Mouse (Mus musculus) embryonic facial prominence, embryonic 11.5 days (tissue): ENCODE measurements at regions not wholly inside any gene's neighbourhood (a gene's known extent, or its start where the extent isn't known, plus 50 kb on each side); places are given as distances from the start of the nearest gene placed in this dataset.

Source experiments
- ATAC-seq: fragments of 200-750 bp; cut with Nextera tagmentation; replicated peaks from 2 replicates; pipeline ENCODE4 v1.8.0; 2017; ENCODE audit warnings: low read depth; ENCODE audit not compliant: insufficient number of reproducible peaks, low FRiP score, low TSS enrichment
- DNase-seq: peaks from one replicate; pipeline ENCODE4 v3.0.0-alpha.2; 2015; ENCODE audit warnings: low spot score
- H3K27ac ChIP-seq: fragments of 300-500 bp; sonication (generic); replicated peaks from 2 replicates; pipeline ENCODE4 v1.5.1; 2014; ENCODE audit warnings: mild to moderate bottlenecking, low read depth, low read length, control low read depth
- H3K27me3 ChIP-seq: fragments of 300-500 bp; sonication (generic); 2 replicates; pipeline ENCODE4 v1.6.1; 2014; ENCODE audit warnings: mild to moderate bottlenecking, low read length, moderate library complexity, mixed read lengths; ENCODE audit not compliant: control insufficient read depth, insufficient read depth
- H3K36me3 ChIP-seq: fragments of 300-500 bp; sonication (generic); replicated peaks from 2 replicates; pipeline ENCODE4 v1.6.1; 2014; ENCODE audit warnings: low read depth, mild to moderate bottlenecking, low read length, moderate library complexity, mixed read lengths; ENCODE audit not compliant: control insufficient read depth, insufficient read depth
- H3K4me1 ChIP-seq: fragments of 300-500 bp; sonication (generic); 2 replicates; pipeline ENCODE4 v1.6.1; 2014; ENCODE audit warnings: low read length, mixed read lengths; ENCODE audit not compliant: control insufficient read depth, insufficient read depth
- H3K4me2 ChIP-seq: fragments of 300-500 bp; sonication (generic); 2 replicates; pipeline ENCODE4 v1.6.1; 2014; ENCODE audit warnings: low read depth, mild to moderate bottlenecking, control low read depth, low read length, moderate library complexity
- H3K4me3 ChIP-seq: fragments of 300-500 bp; sonication (generic); 2 replicates; pipeline ENCODE4 v1.5.1; 2014; ENCODE audit warnings: low read depth, low read length, control low read depth
- H3K9ac ChIP-seq: fragments of 300-500 bp; sonication (generic); replicated peaks from 2 replicates; pipeline ENCODE4 v1.6.1; 2014; ENCODE audit warnings: mild to moderate bottlenecking, control low read depth, low read length
- H3K9me3 ChIP-seq: fragments of 300-500 bp; sonication (generic); replicated peaks from 2 replicates; pipeline ENCODE4 v1.6.1; 2016; ENCODE audit warnings: mild to moderate bottlenecking, low read length, inconsistent platforms, mixed read lengths; ENCODE audit not compliant: control insufficient read depth
- whole genome bisulfite sequencing: fragments of 180-500 bp; shearing (Covaris S2); extraction: QIAGEN DNeasy Blood & Tissue Kit; methylation state at CpG from one replicate; pipeline ENCODE4 v1.1.7; 2014; 5-methylcytosine and 5-hydroxymethylcytosine counted together

GRCm38 (mm10) chr11:112930186-112930808, 148.3 kb downstream of the Sox9 start:
- ATAC-seq: no peak
- Histone ChIP-seq H3K4me1 (no peaks in the 10 kb centered on the region), H3K36me3 (no peaks in the 10 kb centered on the region), H3K9me3 (no peaks in the 10 kb centered on the region), H3K27ac (no peak overlapping the region), H3K4me3 (no peak overlapping the region), H3K9ac (no peak overlapping the region), H3K27me3 (no peaks in the 10 kb centered on the region), H3K4me2 (no peak overlapping the region)
- WGBS: 74% methylated on average over 10 of the region's 10 CpGs
- no peak for DNase-seq

GRCm38 (mm10) chr11:112938035-112938434, 156.0 kb downstream of the Sox9 start:
- no peak overlapping the region for H3K27ac ChIP-seq
- DNase-seq: no peak
- no peaks in the 10 kb centered on the region for H3K27me3 ChIP-seq
- no peak overlapping the region for H3K4me3 ChIP-seq
- 91% methylated on average over 10 of the region's 10 CpGs for WGBS
- no peak overlapping the region for H3K4me2 ChIP-seq
- H3K36me3 ChIP-seq: no peaks in the 10 kb centered on the region
- H3K4me1 ChIP-seq: no peaks in the 10 kb centered on the region
- H3K9me3 ChIP-seq: no peaks in the 10 kb centered on the region
- ATAC-seq: no peak
- no peak overlapping the region for H3K9ac ChIP-seq

GRCm38 (mm10) chr11:112951421-112951820, 169.4 kb downstream of the Sox9 start:
- ATAC-seq (no peak), DNase-seq (no peak)
- no peak overlapping the region for H3K9ac ChIP-seq
- H3K4me1 ChIP-seq: no peaks in the 10 kb centered on the region
- H3K36me3 ChIP-seq: no peaks in the 10 kb centered on the region
- no peak overlapping the region for H3K27ac ChIP-seq
- H3K4me3 ChIP-seq: no peak overlapping the region
- WGBS: 78% methylated on average over 4 of the region's 4 CpGs
- H3K4me2 ChIP-seq: no peak overlapping the region
- no peaks in the 10 kb centered on the region for H3K27me3 ChIP-seq
- no peaks in the 10 kb centered on the region for H3K9me3 ChIP-seq

- peak; percentile 12 for DNase-seq
- no peaks in the 10 kb centered on the region for H3K9me3 ChIP-seq
- no peak for ATAC-seq
- H3K36me3 ChIP-seq: no peaks in the 10 kb centered on the region
- H3K27ac ChIP-seq: no peak overlapping the region
- no peaks in the 10 kb centered on the region for H3K4me1 ChIP-seq
- no peak overlapping the region for H3K4me2 ChIP-seq
- no peaks in the 10 kb centered on the region for H3K27me3 ChIP-seq
- H3K4me3 ChIP-seq: no peak overlapping the region
- H3K9ac ChIP-seq: no peak overlapping the region
- 70% methylated on average over 10 of the region's 10 CpGs for WGBS
Observed at GRCm38 (mm10) chr11:112952356-112952755, 170.3 kb downstream of the Sox9 start.

- no peaks in the 10 kb centered on the region for H3K9me3 ChIP-seq
- H3K9ac ChIP-seq: no peak overlapping the region
- no peaks in the 10 kb centered on the region for H3K27me3 ChIP-seq
- WGBS: 50% methylated on average over 4 of the region's 4 CpGs
- no peak overlapping the region for H3K4me2 ChIP-seq
- H3K4me1 ChIP-seq: no peaks in the 10 kb centered on the region
- ATAC-seq: no peak
- DNase-seq: peak; percentile 17
- no peak overlapping the region for H3K27ac ChIP-seq
- no peaks in the 10 kb centered on the region for H3K36me3 ChIP-seq
- H3K4me3 ChIP-seq: no peak overlapping the region
Observed at GRCm38 (mm10) chr11:112953491-112953890, 171.5 kb downstream of the Sox9 start.

- no peak overlapping the region for H3K27ac ChIP-seq
- no peak for DNase-seq
- H3K4me3 ChIP-seq: no peak overlapping the region
- H3K9ac ChIP-seq: no peak overlapping the region
- no peaks in the 10 kb centered on the region for H3K27me3 ChIP-seq
- H3K36me3 ChIP-seq: no peaks in the 10 kb centered on the region
- no peak for ATAC-seq
- no peaks in the 10 kb centered on the region for H3K9me3 ChIP-seq
- H3K4me2 ChIP-seq: no peak overlapping the region
- H3K4me1 ChIP-seq: no peaks in the 10 kb centered on the region
- WGBS: 68% methylated on average over 5 of the region's 5 CpGs
Observed at GRCm38 (mm10) chr11:112956748-112957440, 174.9 kb downstream of the Sox9 start.

GRCm38 (mm10) chr11:112959609-112960008, 177.6 kb downstream of the Sox9 start:
- DNase-seq: no peak
- Histone ChIP-seq H3K9ac (no peak overlapping the region), H3K9me3 (no peaks in the 10 kb centered on the region), H3K4me2 (no peak overlapping the region), H3K27ac (no peak overlapping the region), H3K27me3 (no peaks in the 10 kb centered on the region), H3K4me3 (no peak overlapping the region), H3K36me3 (no peaks in the 10 kb centered on the region), H3K4me1 (no peaks in the 10 kb centered on the region)
- no peak for ATAC-seq
- 9% methylated on average over 5 of the region's 5 CpGs for WGBS

GRCm38 (mm10) chr11:112973286-112973685, 191.3 kb downstream of the Sox9 start:
- peaks cover under 1% of the 10 kb centered on the region for H3K4me1 ChIP-seq
- DNase-seq (no peak), ATAC-seq (no peak)
- no peaks in the 10 kb centered on the region for H3K36me3 ChIP-seq
- no peak overlapping the region for H3K9ac ChIP-seq
- H3K4me2 ChIP-seq: no peak overlapping the region; the same call in 1 of the 2 replicates
- no peak overlapping the region for H3K4me3 ChIP-seq
- 46% methylated on average over 8 of the region's 8 CpGs for WGBS
- H3K9me3 ChIP-seq: no peaks in the 10 kb centered on the region
- H3K27me3 ChIP-seq: no peaks in the 10 kb centered on the region
- no peak overlapping the region for H3K27ac ChIP-seq
